ENCODE assay signal across 8 mouse cellular contexts in the genomic region with DNA sequence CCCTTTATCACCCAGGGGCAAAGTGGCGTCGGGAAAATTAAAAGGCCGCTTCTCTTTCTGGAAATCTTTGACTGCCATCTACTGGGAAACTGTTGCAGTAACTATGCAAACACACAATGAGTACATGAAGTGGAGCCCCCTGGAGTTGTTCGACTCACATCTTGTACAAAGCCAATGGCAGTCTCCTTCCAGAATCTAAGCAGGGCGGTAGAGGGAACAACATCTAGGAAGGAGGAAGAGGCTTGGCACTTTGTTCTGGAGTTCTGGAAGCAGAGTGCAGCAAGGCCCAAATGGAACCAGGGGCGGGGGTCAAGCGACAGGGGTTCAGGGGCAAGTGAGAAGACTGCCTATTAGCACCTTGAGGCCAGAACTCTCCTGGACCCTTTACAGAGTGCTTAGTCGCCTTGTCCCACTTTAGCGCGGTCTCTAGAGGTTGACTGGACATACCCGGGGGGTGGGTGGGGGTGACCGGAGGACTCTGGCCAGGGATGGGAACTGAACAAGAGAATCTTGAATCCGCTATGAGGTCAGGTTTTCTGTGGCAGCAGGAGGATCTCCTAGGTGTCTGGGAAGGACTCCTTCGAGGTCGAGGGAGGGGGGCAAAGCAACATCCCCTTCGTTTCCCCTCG. TPM values are rescaled to one million over a fixed set of nuclear protein-coding genes. Genes with fewer than 3 reads are reported as not detected.
DNase-seq lines count a peak whose midpoint lies in the region; ATAC-seq and TF ChIP-seq lines count a peak whose summit lies in the region.

No protein-coding gene starts in this region.

- peak overlapping the region; percentile 80 for H3K4me3 ChIP-seq in bone marrow macrophage, adult 2 months (ENCODE audit: insufficient read depth, low read length)
- peak overlapping the region; percentile 84 for H3K4me3 ChIP-seq in heart, embryonic 10.5 days
- peak overlapping the region; percentile 64 for H3K4me3 ChIP-seq in kidney, postnatal 0 days (replicated peaks; ENCODE audit: low read depth, low read length)
- peak overlapping the region; percentile 43 for H3K4me3 ChIP-seq in stomach, postnatal 0 days (ENCODE audit: low read depth, low read length)

- H3K27me3 ChIP-seq in heart, embryonic 10.5 days (ENCODE audit: insufficient read depth, poor library complexity, severe bottlenecking): 0 out of 2 replicates have a peak, but pooled peaks cover 8% of the 10 kb centered on the region
- no peaks in the 10 kb centered on the region for H3K27me3 ChIP-seq in kidney, postnatal 0 days (ENCODE audit: insufficient read depth, low read length)
- H3K27me3 ChIP-seq in stomach, postnatal 0 days (ENCODE audit: control insufficient read depth, insufficient read depth, low read length): no peaks in the 10 kb centered on the region

- DNase-seq in right cerebral cortex, postnatal 4 days: peak; percentile 51
- no peak for DNase-seq in right cerebral cortex, postnatal 36 days (ENCODE audit: low spot score in 2 of 2)
- no peak for DNase-seq in heart, embryonic 10.5 days (ENCODE audit: low spot score)
- peak; percentile 88 for DNase-seq in kidney, postnatal 0 days (ENCODE audit: low spot score)
- peak; percentile 50 for DNase-seq in lung, postnatal 14 days
- no peak for DNase-seq in stomach, postnatal 0 days (ENCODE audit: low spot score)
- DNase-seq in spleen, postnatal 36 days (ENCODE audit: low spot score in 2 of 2): no peak

- 2% methylated on average over 17 of the region's 17 CpGs for WGBS in heart, embryonic 10.5 days
- WGBS in kidney, postnatal 0 days: 2% methylated on average over 17 of the region's 17 CpGs
- WGBS in stomach, postnatal 0 days: 2% methylated on average over 17 of the region's 17 CpGs

- H3K4me1 ChIP-seq in bone marrow macrophage, adult 2 months (ENCODE audit: control insufficient read depth, insufficient read depth, low read length): peaks cover 18% of the 10 kb centered on the region
- H3K4me1 ChIP-seq in heart, embryonic 10.5 days: peaks cover 50% of the 10 kb centered on the region
- peaks cover 28% of the 10 kb centered on the region; the same call in 1 of the 2 replicates for H3K4me1 ChIP-seq in kidney, postnatal 0 days (replicated peaks; ENCODE audit: insufficient read depth, low read length)
- 0 out of 2 replicates have a peak, but pooled peaks cover 2% of the 10 kb centered on the region for H3K4me1 ChIP-seq in stomach, postnatal 0 days (replicated peaks; ENCODE audit: control insufficient read depth, insufficient read depth)

- peak; percentile 13 for ATAC-seq in kidney, postnatal 0 days (replicated peaks; ENCODE audit: low FRiP score, low read depth)
- ATAC-seq in stomach, postnatal 0 days (ENCODE audit: low FRiP score, low TSS enrichment): peak; percentile 5; the same call in 1 of the 2 replicates

- peak overlapping the region; percentile 82 for H3K4me2 ChIP-seq in kidney, postnatal 0 days (ENCODE audit: low read length)
- peak overlapping the region; percentile 87 for H3K4me2 ChIP-seq in stomach, postnatal 0 days (replicated peaks; ENCODE audit: low read depth)

- H3K9me3 ChIP-seq in heart, embryonic 10.5 days: no peaks in the 10 kb centered on the region
- H3K9me3 ChIP-seq in kidney, postnatal 0 days (replicated peaks; ENCODE audit: low read length): no peaks in the 10 kb centered on the region
- H3K9me3 ChIP-seq in stomach, postnatal 0 days (ENCODE audit: control insufficient read depth, low read length): no peaks in the 10 kb centered on the region

- TF ChIP-seq CTCF in bone marrow macrophage, adult 2 months (IDR thresholded peaks at IDR 0.05; ENCODE audit: low read depth, low read length): peak; percentile 44; the same call in 1 of the 2 replicates
- peak; percentile 72 for TF ChIP-seq CTCF in kidney, postnatal 0 days (IDR thresholded peaks at IDR 0.05; ENCODE audit: low read depth)
- TF ChIP-seq CTCF in stomach, postnatal 0 days (IDR thresholded peaks at IDR 0.05; ENCODE audit: low read depth): peak; percentile 84

- peak overlapping the region; percentile 86 for H3K9ac ChIP-seq in kidney, postnatal 0 days (ENCODE audit: low read depth, low read length)
- H3K9ac ChIP-seq in stomach, postnatal 0 days (ENCODE audit: low read length): peak overlapping the region; percentile 67

- peaks cover 12% of the 10 kb centered on the region; the same call in 1 of the 2 replicates for H3K36me3 ChIP-seq in heart, embryonic 10.5 days
- H3K36me3 ChIP-seq in kidney, postnatal 0 days (ENCODE audit: insufficient read depth, low read length): no peaks in the 10 kb centered on the region
- no peaks in the 10 kb centered on the region for H3K36me3 ChIP-seq in stomach, postnatal 0 days (ENCODE audit: control insufficient read depth, insufficient read depth, low read length)

- TF ChIP-seq EP300 in stomach, postnatal 0 days (optimal IDR thresholded peaks at IDR 0.05): no peak

- H3K27ac ChIP-seq in bone marrow macrophage, adult 2 months (ENCODE audit: insufficient read depth, low read depth, low read length): peak overlapping the region; percentile 99
- H3K27ac ChIP-seq in heart, embryonic 10.5 days: peak overlapping the region; percentile 97
- H3K27ac ChIP-seq in kidney, postnatal 0 days: peak overlapping the region; percentile 95
- H3K27ac ChIP-seq in stomach, postnatal 0 days (replicated peaks): peak overlapping the region; percentile 73

- no peak for TF ChIP-seq POLR2A in bone marrow macrophage, adult 2 months (IDR thresholded peaks at IDR 0.05; ENCODE audit: borderline replicate concordance, low read depth, low read length)

RNA-seq across cellular contexts. Expression of a gene that starts 0.6 kb away (rescaled TPM):
- 372 and 390 TPM in 2 replicates for polyA plus RNA-seq in bone marrow macrophage, adult 2 months (2012; ENCODE audit: insufficient read depth, insufficient read length, missing spikeins)
- 382 and 559 TPM in 2 replicates for polyA plus RNA-seq in heart, embryonic 10.5 days (2016; fragmentation: Nextera tagmentation; extraction: Ambion mirVana)
- 584 and 616 TPM in 2 replicates for polyA plus RNA-seq in kidney, postnatal 0 days (2015; fragmentation: Nextera tagmentation; extraction: Ambion mirVana)
- 228 and 244 TPM in 2 replicates for polyA plus RNA-seq in stomach, postnatal 0 days (2015; fragmentation: Nextera tagmentation; extraction: Ambion mirVana)

RNA-seq across cellular contexts. Expression of a gene that starts 16.5 kb away (rescaled TPM):
- 135 and 154 TPM in 2 replicates for polyA plus RNA-seq in bone marrow macrophage, adult 2 months (2012; ENCODE audit: insufficient read depth, insufficient read length, missing spikeins)
- polyA plus RNA-seq in heart, embryonic 10.5 days (2016; fragmentation: Nextera tagmentation; extraction: Ambion mirVana): 207 and 238 TPM in 2 replicates
- polyA plus RNA-seq in kidney, postnatal 0 days (2015; fragmentation: Nextera tagmentation; extraction: Ambion mirVana): 70.5 and 85.9 TPM in 2 replicates
- polyA plus RNA-seq in stomach, postnatal 0 days (2015; fragmentation: Nextera tagmentation; extraction: Ambion mirVana): 31.6 and 44.5 TPM in 2 replicates

RNA-seq across cellular contexts. Expression of a gene that starts 48.6 kb away (rescaled TPM):
- polyA plus RNA-seq in bone marrow macrophage, adult 2 months (2012; ENCODE audit: insufficient read depth, insufficient read length, missing spikeins): 1.6 and 2.0 TPM in 2 replicates
- 0.36 TPM in 2 replicates for polyA plus RNA-seq in heart, embryonic 10.5 days (2016; fragmentation: Nextera tagmentation; extraction: Ambion mirVana)
- polyA plus RNA-seq in kidney, postnatal 0 days (2015; fragmentation: Nextera tagmentation; extraction: Ambion mirVana): 0.13 and 0.16 TPM in 2 replicates
- 0.82 and 1.1 TPM in 2 replicates for polyA plus RNA-seq in stomach, postnatal 0 days (2015; fragmentation: Nextera tagmentation; extraction: Ambion mirVana)

RNA-seq across cellular contexts. Expression of a gene that starts 57.6 kb away (rescaled TPM):
- not detected in 2 replicates for polyA plus RNA-seq in bone marrow macrophage, adult 2 months (2012; ENCODE audit: insufficient read depth, insufficient read length, missing spikeins)
- polyA plus RNA-seq in heart, embryonic 10.5 days (2016; fragmentation: Nextera tagmentation; extraction: Ambion mirVana): 1.0 and 1.1 TPM in 2 replicates
- polyA plus RNA-seq in kidney, postnatal 0 days (2015; fragmentation: Nextera tagmentation; extraction: Ambion mirVana): 1.1 and 1.6 TPM in 2 replicates
- 1.9 and 2.1 TPM in 2 replicates for polyA plus RNA-seq in stomach, postnatal 0 days (2015; fragmentation: Nextera tagmentation; extraction: Ambion mirVana)

Comparison
In these comparisons a context has a peak if more than half of its experiments do, and no peak if none do; other contexts are left out.
1. DNase-seq: peak in right cerebral cortex, postnatal 4 days (single experiment), kidney, postnatal 0 days (single experiment) and lung, postnatal 14 days (single experiment); none in right cerebral cortex, postnatal 36 days (0 of 2), heart, embryonic 10.5 days (single experiment), stomach, postnatal 0 days (single experiment) and spleen, postnatal 36 days (0 of 2).
2. Peak in every context shown above with its lines, with median percentiles within 50 percentile points of each other: H3K27ac ChIP-seq, H3K4me3 ChIP-seq and CTCF ChIP-seq.